Mouse (Mus musculus) myocyte (in vitro differentiated cells): Measurements from ENCODE around the gene Fanci.

ENCODE experiments used
- E2F4 ChIP-seq: IDR thresholded peaks from one replicate; pipeline ENCODE4 v1.6.1; 2011; ENCODE audit warnings: mild to moderate bottlenecking, control low read depth, moderate library complexity; ENCODE audit not compliant: insufficient read depth
- POLR2A ChIP-seq: IDR thresholded peaks from one replicate; pipeline ENCODE4 v1.6.1; 2011; ENCODE audit warnings: low read depth, mild to moderate bottlenecking, control low read depth, moderate library complexity; ENCODE audit not compliant: insufficient read length
- POLR2AphosphoS2 ChIP-seq: IDR thresholded peaks from one replicate; pipeline ENCODE4 v1.6.1; 2011; ENCODE audit warnings: low read depth, control low read depth; ENCODE audit not compliant: insufficient read length

- TF ChIP-seq E2F4 (peak; percentile 98), POLR2AphosphoS2 (peak; percentile 38), POLR2A (peak; percentile 58)
These were observed at the start of gene Fanci for GRCm38 (mm10) chr7:79391883-79392649.
